Mouse (Mus musculus): ENCODE data around the gene Gcdh. TPM values are rescaled to one million over a fixed set of nuclear protein-coding genes. Genes with fewer than 3 reads are reported as not detected.
"Not testable (repeated sequence)": the region's sequence is repeated elsewhere in the genome, so short reads cannot be mapped to it uniquely, and the experiment has no call there.

Gene Gcdh
- total RNA-seq, 4 experiments from 2014 or later, result 29.8 to 43.0 (median 36.5) TPM

- no peak for DNase-seq (ENCODE audit: low spot score in 2 of 2)
Measured at GRCm38 (mm10) chr8:84911854-84912253, 18.1 kb upstream of the Gcdh start.

- no peak for DNase-seq (ENCODE audit: low spot score in 2 of 2)
Measured at GRCm38 (mm10) chr8:84910551-84910950, 16.8 kb upstream of the Gcdh start.

DNA sequence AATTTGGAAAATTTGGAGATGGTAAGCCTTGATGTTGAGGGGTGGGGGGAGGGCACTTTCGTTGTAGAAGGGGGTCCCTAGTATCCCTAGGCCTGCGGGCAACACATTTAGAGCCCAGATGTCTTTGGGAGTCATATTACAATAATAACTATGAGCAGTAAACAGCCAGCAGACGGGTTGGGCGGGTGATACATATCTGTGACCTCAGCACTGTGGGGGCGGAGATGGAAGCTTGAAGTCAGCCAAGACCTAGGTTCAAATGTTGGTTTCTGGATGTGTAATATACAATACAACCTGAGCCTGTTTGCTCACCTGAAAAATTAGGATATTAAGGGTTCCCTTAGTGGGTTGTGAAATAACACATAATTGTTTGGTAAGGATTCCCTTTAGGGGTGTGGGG, 16.2 kb upstream of the Gcdh start:
- no peak for DNase-seq (ENCODE audit: low spot score in 2 of 2)

DNA sequence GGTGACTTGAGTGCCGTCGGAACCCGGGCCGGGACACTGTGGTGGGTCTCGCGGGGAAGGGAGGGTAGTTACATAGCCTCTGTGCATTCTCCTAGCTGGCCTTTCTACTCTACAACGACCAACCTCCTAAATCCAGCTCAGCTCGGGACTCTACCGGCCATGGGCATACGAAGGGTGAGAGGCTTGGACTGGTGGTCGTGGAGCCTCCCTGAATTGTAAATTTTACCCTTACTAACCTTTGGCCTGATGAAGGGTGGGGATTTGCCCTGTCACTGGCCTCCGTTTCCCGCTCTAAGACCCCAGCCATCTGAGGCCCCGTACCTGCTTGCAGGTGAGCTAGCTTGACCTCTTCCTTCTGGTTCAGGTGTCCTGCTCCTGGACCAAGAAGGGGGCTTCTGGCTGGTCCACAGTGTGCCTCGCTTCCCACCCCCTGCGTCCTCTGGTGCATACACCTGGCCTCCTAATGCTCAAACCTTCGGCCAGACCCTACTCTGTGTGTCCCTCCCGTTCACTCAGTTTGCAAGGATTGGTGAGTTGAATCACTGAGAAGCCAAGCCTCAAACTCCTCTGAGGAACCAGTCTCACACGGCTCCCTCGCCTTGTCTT, 15.5 kb upstream of the Gcdh start:
- no peak for DNase-seq (ENCODE audit: low spot score in 2 of 2)

DNA sequence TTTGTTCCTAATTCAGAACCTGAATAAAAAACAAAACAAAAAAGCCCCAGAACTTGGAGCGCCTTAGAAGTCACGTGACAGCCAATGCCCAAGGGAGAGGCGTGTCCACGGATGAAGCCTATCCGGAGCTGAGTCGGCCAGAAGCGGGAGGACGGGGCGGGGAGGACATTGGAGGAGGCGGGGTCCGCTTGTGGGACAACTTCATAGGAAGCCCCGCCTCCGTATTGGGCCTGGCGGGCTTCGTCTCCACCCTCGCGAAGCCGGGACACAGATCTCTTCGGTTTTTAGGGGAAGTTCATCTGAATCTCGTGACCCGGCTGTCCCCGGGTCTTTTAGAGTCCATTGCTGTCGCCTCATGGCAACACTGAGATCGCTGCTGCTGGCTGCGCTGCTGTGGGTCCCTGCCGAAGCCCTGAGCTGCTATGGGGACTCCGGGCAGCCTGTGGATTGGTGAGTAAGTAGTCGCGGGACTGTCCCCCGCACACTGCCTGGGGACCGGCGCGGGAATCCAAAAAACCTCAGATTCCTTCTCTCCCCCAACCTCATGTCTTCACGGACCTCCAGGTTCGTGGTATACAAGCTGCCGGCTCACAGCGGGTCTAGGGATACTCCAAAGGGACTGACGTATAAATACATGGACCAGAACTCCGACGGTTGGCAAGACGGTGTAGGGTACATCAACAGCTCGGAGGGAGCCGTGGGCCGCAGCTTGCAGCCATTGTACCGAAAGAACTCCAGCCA, 14.9 kb upstream of the Gcdh start, which contains the start of gene Dnase2a:
TSS of gene Dnase2a (plus strand) at position 140 of the 741 bp plus-strand sequence.
- DNase-seq (ENCODE audit: low spot score in 2 of 2), result peak; percentile 53 to 85

DNA sequence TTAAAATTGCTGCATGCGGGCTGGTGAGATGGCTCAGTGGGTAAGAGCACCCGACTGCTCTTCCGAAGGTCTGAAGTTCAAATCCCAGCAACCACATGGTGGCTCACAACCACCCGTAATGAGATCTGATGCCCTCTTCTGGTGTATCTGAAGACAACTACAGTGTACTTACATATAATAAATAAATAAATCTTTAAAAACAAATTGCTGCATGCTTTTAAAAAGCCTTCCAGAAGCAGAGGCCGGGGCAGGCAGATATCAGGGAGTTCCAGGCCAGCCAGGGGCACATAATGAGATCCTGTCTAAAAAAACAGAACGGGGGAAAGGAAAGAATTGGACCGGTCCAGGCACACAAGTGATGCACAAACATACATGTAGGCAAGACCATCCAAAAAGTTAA, 14.3 kb upstream of the Gcdh start:
- DNase-seq (ENCODE audit: low spot score in 2 of 2), result not testable (repeated sequence)

GRCm38 (mm10) chr8:84907493-84907892, 13.8 kb upstream of the Gcdh start:
- DNase-seq (ENCODE audit: low spot score in 2 of 2), result no peak

GRCm38 (mm10) chr8:84907037-84907436, 13.3 kb upstream of the Gcdh start:
- DNase-seq (ENCODE audit: low spot score in 2 of 2), result no peak

GRCm38 (mm10) chr8:84904351-84904750, 10.6 kb upstream of the Gcdh start:
- DNase-seq (ENCODE audit: low spot score in 2 of 2), result no peak

GRCm38 (mm10) chr8:84902920-84903661, 9.4 kb upstream of the Gcdh start:
- DNase-seq (ENCODE audit: low spot score in 2 of 2), result peak; percentile 84 to 89

DNA sequence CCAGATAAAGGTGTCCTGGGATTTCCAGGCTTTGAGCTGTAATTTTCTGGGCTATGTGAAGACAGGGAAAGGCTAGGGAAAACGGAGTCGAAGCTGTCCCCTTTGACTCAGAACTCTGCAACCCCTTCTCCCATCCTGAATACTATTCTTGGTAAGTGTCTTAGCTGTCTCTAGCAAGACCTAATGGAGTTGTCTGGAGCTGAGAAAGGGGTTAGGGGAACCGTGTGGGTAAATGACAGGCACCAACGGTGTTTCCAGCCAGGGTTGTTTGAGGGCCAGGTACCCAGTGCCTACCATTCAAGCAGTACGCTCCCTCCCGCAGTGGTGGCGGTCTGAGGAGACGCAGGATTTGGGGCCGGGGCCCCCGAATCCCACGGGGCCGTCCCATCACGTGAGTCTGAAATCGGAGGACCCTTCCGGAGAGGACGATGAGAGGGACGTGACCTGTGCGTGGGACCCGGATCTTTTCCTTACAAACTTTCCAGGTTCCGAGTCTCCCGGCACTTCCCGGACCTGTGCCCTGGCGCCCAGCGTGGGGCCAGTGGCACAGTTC, 8.7 kb upstream of the Gcdh start:
- DNase-seq (ENCODE audit: low spot score in 2 of 2), result no peak

GRCm38 (mm10) chr8:84901752-84902151, 8.0 kb upstream of the Gcdh start, which contains the start of gene Klf1:
Gene Klf1, plus strand, starts transcription at chr8:84901928.
- DNase-seq (ENCODE audit: low spot score in 2 of 2), result no peak

DNA sequence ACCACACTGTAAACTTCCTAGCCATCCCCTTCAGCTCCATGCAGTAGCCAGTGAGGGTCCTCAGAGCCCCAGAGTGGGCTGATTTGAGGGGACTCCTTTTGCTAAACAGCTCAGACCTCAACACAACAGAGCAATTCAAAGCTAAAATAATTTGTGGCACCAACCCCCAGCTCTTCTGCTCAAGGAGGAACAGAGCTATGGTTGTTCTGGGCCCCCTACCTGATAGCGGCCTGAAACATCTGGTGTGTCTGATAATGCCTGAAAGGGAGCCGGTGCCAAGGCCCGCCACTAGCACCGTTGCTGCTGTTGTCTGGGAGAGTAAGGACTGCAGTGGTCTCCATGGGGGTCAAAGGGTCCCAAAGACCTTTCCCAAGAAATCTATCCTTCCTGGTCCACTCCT, 7.3 kb upstream of the Gcdh start:
- no peak for DNase-seq (ENCODE audit: low spot score in 2 of 2)

- DNase-seq (ENCODE audit: low spot score in 2 of 2), result no peak
Measured at GRCm38 (mm10) chr8:84895963-84896362, 2.2 kb upstream of the Gcdh start.

DNA sequence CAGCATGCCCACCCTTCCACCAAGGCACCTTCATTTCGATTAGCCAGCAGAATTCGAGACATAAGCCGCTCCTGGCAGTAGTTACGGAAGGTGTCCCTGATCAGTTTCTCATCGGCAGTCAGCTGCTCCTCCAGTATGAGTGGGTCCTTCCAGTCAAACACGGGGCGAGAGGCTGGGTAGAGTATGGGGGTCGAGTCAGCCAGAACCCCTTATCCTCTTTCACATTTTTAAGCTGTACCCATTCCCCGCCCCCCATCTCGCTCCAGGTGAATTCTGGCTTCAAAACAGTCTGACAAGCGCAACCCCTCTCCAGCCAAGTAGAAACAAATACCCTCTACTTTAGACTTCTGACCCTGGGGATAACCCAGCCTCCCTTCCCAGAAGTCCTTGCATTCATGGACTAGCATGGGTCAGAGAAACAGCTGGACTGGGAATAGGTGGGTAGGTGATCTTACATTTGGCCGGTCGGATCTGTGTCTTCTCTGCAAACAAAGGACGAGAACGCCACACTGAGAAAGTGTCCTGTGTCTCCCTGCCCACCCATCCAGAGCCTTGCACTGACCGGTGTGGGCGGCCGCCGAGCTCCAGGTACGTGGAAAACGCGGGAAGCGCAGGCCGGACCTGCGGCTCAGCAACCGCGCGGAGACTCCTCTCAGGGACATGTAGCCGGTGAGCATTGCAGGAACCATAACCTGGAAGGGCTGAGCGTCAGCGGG, 570 bp downstream of the Gcdh start:
- no peak for DNase-seq (ENCODE audit: low spot score in 2 of 2)

GRCm38 (mm10) chr8:84889141-84889540, 4.6 kb downstream of the Gcdh start:
- DNase-seq (ENCODE audit: low spot score in 2 of 2), result no peak

- DNase-seq (ENCODE audit: low spot score in 2 of 2), result no peak
Measured at GRCm38 (mm10) chr8:84888280-84888679, 5.4 kb downstream of the Gcdh start.

- DNase-seq (ENCODE audit: low spot score in 2 of 2), result no peak
Measured at GRCm38 (mm10) chr8:84884728-84885127, 9.0 kb downstream of the Gcdh start.

DNA sequence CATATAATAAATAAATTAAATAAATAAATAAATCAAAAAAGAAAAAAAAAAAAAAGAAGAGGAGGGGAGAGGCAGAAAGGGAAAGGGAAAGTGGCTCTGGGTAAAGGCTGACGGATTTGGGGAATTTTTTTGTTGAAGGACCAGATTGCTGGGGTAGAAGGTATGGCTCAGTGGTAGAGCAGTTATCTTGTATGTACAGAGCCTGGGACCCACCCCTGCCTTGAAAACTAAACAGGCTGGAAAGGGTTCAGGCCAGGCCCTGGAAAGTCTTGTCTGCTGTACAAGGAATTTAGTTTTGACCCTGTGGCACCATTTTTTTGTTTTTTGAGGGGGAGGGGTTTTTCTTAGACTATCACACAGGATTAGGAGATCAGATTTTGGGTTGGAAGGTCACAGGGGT, 14.8 kb downstream of the Gcdh start:
- DNase-seq (ENCODE audit: low spot score in 2 of 2), result no peak

GRCm38 (mm10) chr8:84877297-84878035, 16.3 kb downstream of the Gcdh start:
- no peak for DNase-seq (ENCODE audit: low spot score in 2 of 2)

DNA sequence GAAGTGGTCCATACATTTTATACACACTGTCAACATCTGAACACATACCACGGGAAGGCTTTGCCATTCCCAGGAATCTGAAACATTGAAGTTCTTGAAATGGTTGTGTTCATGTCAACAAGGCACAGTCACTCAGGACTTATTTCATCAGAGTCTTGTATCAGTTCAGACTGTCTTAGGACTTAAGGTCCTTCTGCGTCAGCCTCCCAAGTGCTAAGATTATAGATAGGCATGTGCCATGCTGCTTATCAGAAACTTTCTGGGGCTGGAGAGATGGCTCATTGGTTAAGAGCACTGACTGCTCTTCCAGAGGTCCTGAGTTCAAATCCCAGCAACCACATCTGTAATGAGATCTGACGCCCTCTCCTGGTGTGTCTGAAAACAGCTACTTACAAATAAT, 19.4 kb downstream of the Gcdh start:
- no peak for DNase-seq (ENCODE audit: low spot score in 2 of 2)

All from left cerebral cortex, adult 8-10 months (tissue).